Mouse (Mus musculus) thymus, adult 2 months (tissue): ENCODE data around the gene Hectd3. TPM values are rescaled to one million over a fixed set of nuclear protein-coding genes. Genes with fewer than 3 reads are reported as not detected.

Experiments used
- DNase-seq: peaks from one replicate; pipeline ENCODE4 v3.0.0; 2021
- H3K27ac ChIP-seq: fragments of 200-500 bp; 2 replicates; pipeline ENCODE4 v1.5.1; 2012; ENCODE audit warnings: low read length, control low read depth; ENCODE audit not compliant: control insufficient read depth, insufficient read depth
- H3K27me3 ChIP-seq: fragments of 200-500 bp; 2 replicates; pipeline ENCODE4 v1.6.1; 2012; ENCODE audit warnings: mild to moderate bottlenecking, low read length, moderate library complexity, mixed read lengths; ENCODE audit not compliant: control insufficient read depth, insufficient read depth
- H3K36me3 ChIP-seq: fragments of 200-500 bp; 2 replicates; pipeline ENCODE4 v1.6.1; 2012; ENCODE audit warnings: mild to moderate bottlenecking, low read length, moderate library complexity; ENCODE audit not compliant: control insufficient read depth, insufficient read depth
- H3K4me1 ChIP-seq: fragments of 200-500 bp; replicated peaks from 2 replicates; pipeline ENCODE4 v1.6.1; 2012; ENCODE audit warnings: low read length; ENCODE audit not compliant: control insufficient read depth, insufficient read depth
- H3K4me3 ChIP-seq: fragments of 200-500 bp; 2 replicates; pipeline ENCODE4 v1.5.1; 2012; ENCODE audit warnings: mild to moderate bottlenecking, low read length, control low read depth, moderate library complexity; ENCODE audit not compliant: control insufficient read depth, insufficient read depth
- CTCF ChIP-seq: fragments of 200-500 bp; IDR thresholded peaks from 2 replicates; pipeline ENCODE4 v1.5.1; 2012; ENCODE audit warnings: mild to moderate bottlenecking, control low read depth, low read length, moderate library complexity, borderline replicate concordance; ENCODE audit not compliant: control insufficient read depth, poor library complexity, insufficient read depth; ENCODE audit errors: extremely low read depth
- POLR2A ChIP-seq: fragments of 200-500 bp; IDR thresholded peaks from 2 replicates; pipeline ENCODE4 v1.6.1; 2012; ENCODE audit warnings: mild to moderate bottlenecking, low read length, control low read depth, moderate library complexity; ENCODE audit not compliant: control insufficient read depth, poor library complexity, insufficient read depth; ENCODE audit errors: extremely low read depth
- WGBS: fragments of 180-500 bp; shearing (Covaris S2); methylation state at CpG from one replicate; pipeline ENCODE4 v1.1.7; 2018; 5-methylcytosine and 5-hydroxymethylcytosine counted together
- polyA plus RNA-seq: library from polyadenylated mRNA; depleted of rRNA; stranded (reverse); fragments of >200 nt; gene quantifications from 2 replicates; pipeline ENCODE4 v1.2.3, GENCODE M21; 2012; rRNA removed

Gene Hectd3
- polyA plus RNA-seq = 104 and 113 TPM in 2 replicates

DNA sequence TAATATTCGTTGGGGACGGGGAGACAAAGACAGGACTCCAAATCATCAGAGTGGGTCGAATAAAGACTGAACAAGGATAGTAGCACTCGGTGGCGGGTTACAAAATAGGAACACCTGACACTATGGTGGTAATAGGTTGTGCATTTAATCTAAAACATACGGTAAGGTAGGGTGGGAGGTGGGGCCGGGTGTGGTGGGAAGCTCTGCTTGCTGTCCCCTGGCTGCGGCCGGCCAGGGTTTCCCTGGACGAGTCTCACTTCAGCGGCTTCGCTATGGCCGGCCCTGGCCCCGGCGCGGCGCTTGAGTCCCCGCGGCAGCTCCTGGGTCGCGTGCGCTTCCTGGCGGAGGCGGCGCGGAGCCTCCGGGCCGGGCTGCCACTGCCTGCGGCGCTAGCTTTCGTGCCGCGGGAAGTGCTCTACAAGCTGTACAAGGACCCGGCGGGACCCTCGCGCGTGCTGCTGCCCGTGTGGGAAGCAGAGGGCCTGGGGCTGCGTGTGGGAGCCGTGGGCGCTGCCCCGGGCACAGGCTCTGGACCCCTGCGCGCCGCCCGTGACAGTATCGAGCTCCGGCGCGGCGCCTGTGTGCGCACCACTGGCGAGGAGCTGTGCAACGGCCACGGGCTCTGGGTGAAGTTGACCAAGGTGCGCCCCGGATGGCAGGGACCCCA lies at the start of gene Hectd3:
Gene Hectd3, plus strand, starts transcription at position 187 of the 667 bp plus-strand sequence.
- under 1% methylated on average over 58 of the region's 58 CpGs for WGBS
- TF ChIP-seq POLR2A (no peak), CTCF (no peak)
- DNase-seq = peak; percentile 51

DNA sequence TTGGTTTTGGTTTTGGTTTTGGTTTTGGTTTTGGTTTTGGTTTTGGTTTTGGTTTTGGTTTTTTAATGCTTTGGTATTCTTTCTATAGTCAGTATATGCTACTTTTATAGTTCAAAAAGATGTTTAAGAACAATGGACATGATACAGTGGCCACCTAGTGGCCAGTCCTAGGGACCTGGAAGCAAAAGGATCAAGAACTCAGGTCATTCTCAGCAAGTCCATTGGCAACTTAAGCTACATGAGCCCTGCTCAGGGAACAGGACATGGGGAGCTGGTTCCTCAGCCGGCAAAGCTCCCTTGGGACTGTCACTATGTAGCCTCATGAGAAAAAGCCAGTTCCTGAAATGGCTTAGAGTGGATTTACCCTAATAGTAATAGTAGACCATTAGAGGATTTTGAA lies 43.5 kb upstream of the Hectd3 start:
- Histone ChIP-seq H3K27me3 (no peaks in the 10 kb centered on the region; the same call in 1 of the 2 replicates), H3K4me1 (no peaks in the 10 kb centered on the region), H3K4me3 (no peak overlapping the region), H3K36me3 (no peaks in the 10 kb centered on the region), H3K27ac (no peak overlapping the region)
- DNase-seq = no peak
- TF ChIP-seq POLR2A = no peak
- TF ChIP-seq CTCF = no peak
- 68% methylated on average over 1 of the region's 1 CpGs for WGBS

More for the DNA sequence above, at the start of gene Hectd3:
- Histone ChIP-seq H3K27me3 (no peaks in the 10 kb centered on the region), H3K27ac (no peak within 1 kb of the TSS), H3K4me3 (peak within 1 kb of the TSS; percentile 98), H3K4me1 (peaks cover 22% of the 10 kb centered on the region), H3K36me3 (0 out of 2 replicates have a peak, but pooled peaks cover 5% of the 10 kb centered on the region)

DNA sequence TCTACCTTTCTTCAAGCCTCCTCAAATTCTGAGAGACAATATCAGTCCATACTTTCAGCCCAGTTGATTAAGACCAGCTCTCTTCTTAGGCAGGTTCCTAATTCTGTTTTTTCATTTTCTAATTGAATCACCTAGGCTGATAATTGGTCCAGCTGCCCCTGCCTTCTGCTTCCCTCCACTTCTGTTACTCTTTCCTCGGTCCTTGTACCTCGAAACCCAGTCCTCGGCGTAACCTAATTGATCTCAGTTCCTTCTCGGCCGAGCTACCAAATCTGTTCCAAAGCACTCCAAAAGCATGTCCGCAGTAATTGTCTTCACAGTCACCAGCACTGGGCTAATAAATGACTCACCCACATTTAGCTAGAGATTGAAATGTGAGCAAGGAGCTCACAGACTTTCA lies 40.2 kb upstream of the Hectd3 start:
- 93% methylated on average over 7 of the region's 7 CpGs for WGBS
- Histone ChIP-seq H3K27me3 (no peaks in the 10 kb centered on the region), H3K27ac (no peak overlapping the region), H3K4me1 (no peaks in the 10 kb centered on the region), H3K4me3 (no peak overlapping the region), H3K36me3 (no peaks in the 10 kb centered on the region)
- DNase-seq = no peak
- TF ChIP-seq CTCF (no peak), POLR2A (no peak)

DNA sequence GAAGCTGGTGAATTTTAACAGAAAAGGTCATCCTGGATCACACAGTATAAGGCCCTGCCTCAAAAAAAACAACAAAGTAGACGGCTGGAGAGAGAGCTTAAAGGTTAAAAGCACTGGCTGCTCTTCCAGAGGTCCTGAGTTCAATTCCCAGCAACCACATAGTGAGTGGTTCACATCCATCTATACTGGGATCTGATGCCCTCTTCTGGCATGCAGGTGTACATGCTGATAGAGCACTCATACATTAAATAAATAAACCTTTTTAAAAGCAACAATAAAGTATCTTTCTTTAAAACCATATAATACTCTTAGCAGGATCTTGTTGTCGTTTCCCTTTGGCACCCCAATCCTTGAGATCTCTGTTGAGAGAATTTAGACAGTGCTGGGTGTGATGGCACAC lies 18.6 kb upstream of the Hectd3 start:
- Histone ChIP-seq H3K4me3 (no peak overlapping the region), H3K27ac (no peak overlapping the region), H3K4me1 (no peaks in the 10 kb centered on the region), H3K36me3 (no peaks in the 10 kb centered on the region), H3K27me3 (no peaks in the 10 kb centered on the region)
- TF ChIP-seq POLR2A (no peak), CTCF (no peak)
- DNase-seq = no peak
- WGBS = 82% methylated on average over 2 of the region's 2 CpGs

DNA sequence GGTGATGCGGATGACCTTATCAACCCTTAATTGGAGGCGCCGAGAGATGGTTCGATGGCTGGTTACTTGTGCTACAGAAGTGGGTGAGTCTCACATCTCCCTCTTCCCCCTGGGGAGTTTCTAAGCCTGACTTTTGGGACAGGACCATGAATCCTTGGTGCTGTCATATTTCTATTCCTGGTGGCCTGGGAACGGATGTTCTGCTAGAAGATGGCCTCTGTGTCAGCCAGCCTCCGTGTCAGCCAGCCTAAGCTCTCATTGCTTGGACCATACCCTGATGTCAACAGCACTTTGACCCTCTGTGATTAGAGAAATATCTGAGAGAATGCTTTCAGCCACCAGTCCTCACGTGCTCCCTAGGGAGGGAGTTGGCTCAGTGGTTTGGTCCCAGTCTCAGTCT lies 9.4 kb upstream of the Hectd3 start:
- H3K4me1 ChIP-seq = no peaks in the 10 kb centered on the region
- H3K36me3 ChIP-seq = 0 out of 2 replicates have a peak, but pooled peaks cover 3% of the 10 kb centered on the region
- H3K27me3 ChIP-seq = no peaks in the 10 kb centered on the region
- H3K27ac ChIP-seq = no peak overlapping the region
- no peak for DNase-seq
- TF ChIP-seq POLR2A (no peak), CTCF (no peak)
- WGBS = 94% methylated on average over 7 of the region's 7 CpGs
- H3K4me3 ChIP-seq = no peak overlapping the region

DNA sequence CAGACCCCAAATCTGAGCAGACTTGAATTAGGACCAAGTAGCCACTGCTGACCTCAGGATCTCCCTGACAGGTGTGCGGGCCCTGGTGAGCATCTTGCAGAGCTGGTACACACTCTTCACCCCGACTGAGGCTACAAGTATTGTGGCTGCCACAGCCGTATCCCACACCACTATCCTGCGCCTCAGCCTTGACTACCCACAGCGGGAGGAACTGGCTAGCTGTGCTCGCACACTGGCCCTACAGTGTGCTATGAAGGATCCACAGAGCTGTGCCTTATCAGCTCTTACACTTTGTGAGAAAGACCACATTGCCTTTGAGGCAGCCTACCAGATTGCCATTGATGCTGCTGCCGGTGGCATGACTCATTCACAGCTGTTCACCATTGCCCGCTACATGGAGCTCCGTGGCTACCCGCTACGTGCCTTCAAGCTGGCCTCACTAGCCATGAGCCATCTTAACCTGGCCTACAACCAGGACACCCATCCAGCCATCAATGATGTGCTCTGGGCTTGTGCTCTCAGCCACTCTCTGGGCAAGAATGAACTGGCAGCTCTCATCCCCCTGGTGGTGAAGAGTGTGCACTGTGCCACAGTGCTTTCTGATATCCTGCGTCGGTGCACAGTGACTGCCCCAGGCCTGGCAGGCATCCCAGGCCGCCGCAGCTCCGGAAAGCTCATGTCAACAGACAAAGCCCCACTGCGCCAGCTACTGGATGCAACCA lies 8.6 kb upstream of the Hectd3 start:
- WGBS = 60% methylated on average over 17 of the region's 17 CpGs
- H3K27ac ChIP-seq = no peak overlapping the region
- H3K36me3 ChIP-seq = 0 out of 2 replicates have a peak, but pooled peaks cover 3% of the 10 kb centered on the region
- no peak for TF ChIP-seq POLR2A
- peak; percentile 83 for TF ChIP-seq CTCF
- peak; percentile 71 for DNase-seq
- H3K27me3 ChIP-seq = no peaks in the 10 kb centered on the region
- no peaks in the 10 kb centered on the region for H3K4me1 ChIP-seq
- no peak overlapping the region for H3K4me3 ChIP-seq
